Mouse (Mus musculus) testis, adult 2 months (tissue): Measurements from ENCODE around the gene Gm9844. TPM values are rescaled to one million over a fixed set of nuclear protein-coding genes. Genes with fewer than 3 reads are reported as not detected.
A peak's percentile ranks its signal among the peaks of the same experiment; 100 is the strongest.

ENCODE experiments used
- H3K27ac ChIP-seq: fragments of 200-500 bp; 2 replicates; pipeline ENCODE4 v1.5.1; 2012; ENCODE audit warnings: low read depth, low read length; ENCODE audit not compliant: control insufficient read depth, insufficient read depth
- H3K27me3 ChIP-seq: fragments of 200-500 bp; 2 replicates; pipeline ENCODE4 v1.6.1; 2012; ENCODE audit warnings: mild to moderate bottlenecking, low read length, moderate library complexity; ENCODE audit not compliant: control insufficient read depth, insufficient read depth
- H3K36me3 ChIP-seq: fragments of 200-500 bp; 2 replicates; pipeline ENCODE4 v1.6.1; 2012; ENCODE audit warnings: mild to moderate bottlenecking, low read length; ENCODE audit not compliant: control insufficient read depth, insufficient read depth
- H3K4me1 ChIP-seq: fragments of 200-500 bp; 2 replicates; pipeline ENCODE4 v1.6.1; 2012; ENCODE audit warnings: low read length; ENCODE audit not compliant: control insufficient read depth, insufficient read depth
- H3K4me3 ChIP-seq: fragments of 200-500 bp; 2 replicates; pipeline ENCODE4 v1.5.1; 2012; ENCODE audit warnings: low read depth, mild to moderate bottlenecking, low read length, moderate library complexity, mixed read lengths; ENCODE audit not compliant: control insufficient read depth
- CTCF ChIP-seq: fragments of 200-500 bp; IDR thresholded peaks from 2 replicates; pipeline ENCODE4 v1.5.1; 2012; ENCODE audit warnings: low read depth, mild to moderate bottlenecking, inconsistent platforms, low read length, moderate library complexity; ENCODE audit not compliant: control insufficient read depth, insufficient read depth, insufficient replicate concordance
- POLR2A ChIP-seq: fragments of 200-500 bp; IDR thresholded peaks from 2 replicates; pipeline ENCODE4 v1.6.1; 2012; ENCODE audit warnings: low read depth, mild to moderate bottlenecking, inconsistent platforms, low read length, moderate library complexity; ENCODE audit not compliant: control insufficient read depth
- polyA plus RNA-seq: library from polyadenylated mRNA; depleted of rRNA; stranded (reverse); fragments of >200 nt; gene quantifications from 2 replicates; pipeline ENCODE4 v1.2.3, GENCODE M21; 2012; rRNA removed

Gm9844 gene
- polyA plus RNA-seq, 1 experiment = 13.8 TPM

GRCm38 (mm10) chr7:24903444-24903825 is 41.4 kb downstream of the Gm9844 start:
- H3K27ac ChIP-seq = peak overlapping the region; percentile 39; the same call in 1 of the 2 replicates

GRCm38 (mm10) chr7:24904070-24904483 is 42.1 kb downstream of the Gm9844 start:
- Histone ChIP-seq H3K36me3 (no peaks in the 10 kb centered on the region), H3K27ac (no peak overlapping the region), H3K4me1 (peaks cover 3% of the 10 kb centered on the region; the same call in 1 of the 2 replicates), H3K4me3 (peak overlapping the region; percentile 76), H3K27me3 (no peaks in the 10 kb centered on the region)
- TF ChIP-seq CTCF (no peak), POLR2A (peak; percentile 47; the same call in 1 of the 2 replicates)

More at GRCm38 (mm10) chr7:24903444-24903825, 41.4 kb downstream of the Gm9844 start:
- H3K36me3 ChIP-seq = no peaks in the 10 kb centered on the region
- H3K27me3 ChIP-seq = no peaks in the 10 kb centered on the region
- peak overlapping the region; percentile 71 for H3K4me3 ChIP-seq
- H3K4me1 ChIP-seq = peaks cover 3% of the 10 kb centered on the region; the same call in 1 of the 2 replicates
- no peak for TF ChIP-seq POLR2A
- TF ChIP-seq CTCF = no peak

GRCm38 (mm10) chr7:24904936-24905335 is 42.9 kb downstream of the Gm9844 start:
- Histone ChIP-seq H3K36me3 (no peaks in the 10 kb centered on the region), H3K27ac (no peak overlapping the region), H3K27me3 (no peaks in the 10 kb centered on the region), H3K4me3 (no peak overlapping the region), H3K4me1 (peaks cover 3% of the 10 kb centered on the region; the same call in 1 of the 2 replicates)
- TF ChIP-seq CTCF (peak; percentile 29; the same call in 1 of the 2 replicates), POLR2A (no peak)

GRCm38 (mm10) chr7:24906551-24906950 is 44.5 kb downstream of the Gm9844 start:
- Histone ChIP-seq H3K27ac (no peak overlapping the region), H3K4me3 (no peak overlapping the region)

GRCm38 (mm10) chr7:24907211-24907748 is 45.3 kb downstream of the Gm9844 start:
- Histone ChIP-seq H3K4me1 (peaks cover 3% of the 10 kb centered on the region; the same call in 1 of the 2 replicates), H3K4me3 (no peak overlapping the region), H3K27me3 (no peaks in the 10 kb centered on the region)

More at GRCm38 (mm10) chr7:24906551-24906950, 44.5 kb downstream of the Gm9844 start:
- TF ChIP-seq POLR2A (no peak), CTCF (no peak)
- H3K36me3 ChIP-seq = no peaks in the 10 kb centered on the region
- no peaks in the 10 kb centered on the region for H3K27me3 ChIP-seq
- peaks cover 3% of the 10 kb centered on the region; the same call in 1 of the 2 replicates for H3K4me1 ChIP-seq

More at GRCm38 (mm10) chr7:24907211-24907748, 45.3 kb downstream of the Gm9844 start:
- H3K36me3 ChIP-seq = no peaks in the 10 kb centered on the region
- H3K27ac ChIP-seq = no peak overlapping the region
- TF ChIP-seq CTCF = no peak
- no peak for TF ChIP-seq POLR2A

Other genes starting within 250 kb of the Gm9844 start
- gene Lypd3, start 225.7 kb upstream of the Gm9844 start, polyA plus RNA-seq = 0.06 and 0.16 TPM in 2 replicates
- gene Tex101, start 185.5 kb upstream of the Gm9844 start, polyA plus RNA-seq = 418 and 545 TPM in 2 replicates
- 97.9 and 114 TPM in 2 replicates for gene BC049730, start 153.0 kb upstream of the Gm9844 start, polyA plus RNA-seq
- gene Gm4763, start 135.3 kb upstream of the Gm9844 start, polyA plus RNA-seq = 57.3 and 81.2 TPM in 2 replicates
- gene Cd177, start 101.9 kb upstream of the Gm9844 start, polyA plus RNA-seq = 0.65 and 0.87 TPM in 2 replicates
- 0.38 and 63.4 TPM in 2 replicates for gene Ceacam10, start 85.0 kb upstream of the Gm9844 start, polyA plus RNA-seq
- 909 and 952 TPM in 2 replicates for gene Lypd4, start 7.7 kb downstream of the Gm9844 start, polyA plus RNA-seq
- gene Dmrtc2, start 7.8 kb downstream of the Gm9844 start, polyA plus RNA-seq = 129 and 134 TPM in 2 replicates
- gene Rps19, start 22.2 kb downstream of the Gm9844 start, polyA plus RNA-seq = 122 and 150 TPM in 2 replicates
- gene Cd79a, start 35.2 kb downstream of the Gm9844 start, polyA plus RNA-seq = 0.15 and 0.16 TPM in 2 replicates
- 39.6 and 40.8 TPM in 2 replicates for gene Arhgef1, start 40.7 kb downstream of the Gm9844 start, polyA plus RNA-seq
- 1.3 and 1.6 TPM in 2 replicates for gene Gm4881, start 82.3 kb downstream of the Gm9844 start, polyA plus RNA-seq
- 377 and 423 TPM in 2 replicates for gene Rabac1, start 110.5 kb downstream of the Gm9844 start, polyA plus RNA-seq
- 0.38 and 0.44 TPM in 2 replicates for gene Atp1a3, start 143.7 kb downstream of the Gm9844 start, polyA plus RNA-seq
- 83.7 and 86.7 TPM in 2 replicates for gene Grik5, start 210.1 kb downstream of the Gm9844 start, polyA plus RNA-seq
- gene Zfp574, start 210.4 kb downstream of the Gm9844 start, polyA plus RNA-seq = 267 and 276 TPM in 2 replicates